Mouse (Mus musculus): Measurements from ENCODE around the gene Esam. TPM values are rescaled to one million over a fixed set of nuclear protein-coding genes. Genes with fewer than 3 reads are reported as not detected.

Gene Esam
- total RNA-seq, 2 experiments from 2014 or later = 20.5 to 29.9 TPM

DNA sequence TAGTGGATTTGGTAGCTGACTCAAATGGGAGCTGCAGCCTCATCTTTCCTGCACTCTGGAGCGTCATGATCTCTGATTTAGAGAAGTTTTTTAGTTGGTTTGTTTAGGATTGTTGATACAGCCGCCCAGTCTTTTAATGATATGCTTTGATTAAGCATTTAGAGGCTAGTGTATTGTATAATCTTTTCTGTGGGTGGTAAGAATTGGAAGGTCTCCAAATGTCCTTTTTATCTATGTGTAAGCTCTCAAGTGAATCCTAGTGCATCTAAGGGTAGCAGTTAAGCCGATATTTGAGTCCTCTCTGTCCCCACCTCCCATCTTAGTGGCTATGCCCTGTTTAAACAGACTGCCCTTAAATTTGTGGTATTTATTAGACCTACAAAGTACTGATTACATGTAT lies 13.4 kb upstream of the Esam start:
- no peak overlapping the region for H3K4me3 ChIP-seq
- H3K27ac ChIP-seq = no peak overlapping the region
- DNase-seq = no peak
- no peak for TF ChIP-seq CTCF (IDR thresholded peaks at IDR 0.05)
- intact Hi-C loops (cut with DNase I) = no loop called here

DNA sequence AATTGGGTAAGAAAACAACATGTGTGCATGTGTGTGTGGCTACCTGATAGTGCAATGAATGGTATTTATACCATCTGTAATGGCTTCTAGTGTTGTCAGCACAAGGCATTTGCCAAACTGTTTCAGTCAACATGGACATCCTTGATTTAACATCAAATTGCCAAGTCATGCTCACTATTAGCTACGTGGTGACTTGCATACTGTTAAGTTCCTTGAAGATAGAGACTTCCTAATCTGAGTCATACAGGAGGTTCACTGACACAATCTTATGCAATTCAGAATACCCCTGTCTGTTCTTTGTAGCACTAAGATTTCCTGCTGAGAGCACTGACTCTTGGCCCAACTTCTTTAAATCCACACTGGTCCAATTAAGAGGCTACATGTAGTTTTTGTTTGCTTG lies 10.4 kb upstream of the Esam start:
- intact Hi-C loops (cut with DNase I) = no loop called here
- DNase-seq = no peak
- Histone ChIP-seq H3K4me3 (no peak overlapping the region), H3K27ac (no peak overlapping the region)
- TF ChIP-seq CTCF (IDR thresholded peaks at IDR 0.05) = no peak

DNA sequence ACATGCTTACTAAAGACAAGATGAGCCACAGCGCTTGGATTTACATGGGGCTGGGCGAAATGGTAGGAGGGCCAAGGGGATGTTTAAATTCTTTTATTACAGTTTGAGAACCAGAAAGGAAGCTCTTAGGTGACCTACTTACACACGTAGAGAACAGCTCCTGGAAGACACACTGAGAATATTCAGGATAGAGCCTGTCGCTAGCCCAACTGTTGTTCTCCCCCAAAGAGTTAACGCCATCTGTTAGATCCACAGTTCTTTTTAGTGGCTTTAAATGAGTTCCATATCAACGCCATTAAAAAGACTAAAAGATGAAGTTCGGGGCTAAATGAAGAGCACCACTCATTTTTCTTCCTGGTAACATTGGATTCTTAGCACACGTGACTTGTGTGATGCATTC lies 8.9 kb upstream of the Esam start:
- TF ChIP-seq CTCF (IDR thresholded peaks at IDR 0.05) = no peak
- no peak for DNase-seq
- intact Hi-C loops (cut with DNase I) = no loop called here

DNA sequence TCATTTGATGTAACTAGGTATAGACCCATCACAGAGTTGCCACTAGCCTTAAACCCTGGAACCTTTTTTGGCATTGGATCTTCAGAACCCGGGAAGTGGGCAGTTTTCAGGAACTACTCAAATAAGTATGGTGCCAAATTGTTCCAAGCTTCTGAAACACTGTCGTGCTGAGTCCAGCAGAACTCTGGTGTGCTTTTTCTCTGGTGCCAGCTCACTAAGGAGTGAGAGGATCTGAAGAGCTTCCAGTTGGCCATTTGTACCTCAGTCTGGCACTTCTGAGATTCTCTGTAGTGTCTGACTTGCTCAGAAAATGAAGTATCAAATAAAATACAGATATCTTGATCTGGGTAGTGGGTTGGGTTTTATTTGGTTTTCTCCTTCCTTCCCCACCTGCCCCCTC lies 7.9 kb upstream of the Esam start:
- H3K27ac ChIP-seq = no peak overlapping the region
- TF ChIP-seq CTCF (IDR thresholded peaks at IDR 0.05) = no peak
- intact Hi-C loops (cut with DNase I) = no loop called here
- H3K4me3 ChIP-seq = no peak overlapping the region
- no peak for DNase-seq

More for the DNA sequence above, 8.9 kb upstream of the Esam start:
- Histone ChIP-seq H3K27ac (no peak overlapping the region), H3K4me3 (no peak overlapping the region)

DNA sequence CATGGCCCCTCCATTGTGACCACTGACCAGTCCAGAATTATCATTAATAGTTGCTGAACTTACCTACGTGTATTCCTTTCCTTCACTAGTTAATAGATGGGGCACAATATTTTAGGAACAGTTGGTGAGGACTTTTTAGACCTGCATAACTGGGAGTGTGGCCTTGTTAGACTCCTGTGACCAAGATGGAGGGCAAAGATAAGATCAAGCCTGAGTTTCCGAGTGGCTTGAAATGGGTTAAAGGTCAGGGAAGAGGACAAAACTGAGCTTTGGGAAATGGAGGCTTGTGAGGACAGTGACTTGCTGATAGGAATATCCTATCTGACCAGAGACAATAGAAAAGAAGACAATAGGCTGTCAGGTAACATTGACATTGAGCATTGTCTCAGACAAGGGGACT lies 2.4 kb upstream of the Esam start:
- no peak overlapping the region for H3K4me3 ChIP-seq
- TF ChIP-seq CTCF (IDR thresholded peaks at IDR 0.05) = no peak
- H3K27ac ChIP-seq = no peak overlapping the region
- intact Hi-C loops (cut with DNase I) = no loop called here
- no peak for DNase-seq

DNA sequence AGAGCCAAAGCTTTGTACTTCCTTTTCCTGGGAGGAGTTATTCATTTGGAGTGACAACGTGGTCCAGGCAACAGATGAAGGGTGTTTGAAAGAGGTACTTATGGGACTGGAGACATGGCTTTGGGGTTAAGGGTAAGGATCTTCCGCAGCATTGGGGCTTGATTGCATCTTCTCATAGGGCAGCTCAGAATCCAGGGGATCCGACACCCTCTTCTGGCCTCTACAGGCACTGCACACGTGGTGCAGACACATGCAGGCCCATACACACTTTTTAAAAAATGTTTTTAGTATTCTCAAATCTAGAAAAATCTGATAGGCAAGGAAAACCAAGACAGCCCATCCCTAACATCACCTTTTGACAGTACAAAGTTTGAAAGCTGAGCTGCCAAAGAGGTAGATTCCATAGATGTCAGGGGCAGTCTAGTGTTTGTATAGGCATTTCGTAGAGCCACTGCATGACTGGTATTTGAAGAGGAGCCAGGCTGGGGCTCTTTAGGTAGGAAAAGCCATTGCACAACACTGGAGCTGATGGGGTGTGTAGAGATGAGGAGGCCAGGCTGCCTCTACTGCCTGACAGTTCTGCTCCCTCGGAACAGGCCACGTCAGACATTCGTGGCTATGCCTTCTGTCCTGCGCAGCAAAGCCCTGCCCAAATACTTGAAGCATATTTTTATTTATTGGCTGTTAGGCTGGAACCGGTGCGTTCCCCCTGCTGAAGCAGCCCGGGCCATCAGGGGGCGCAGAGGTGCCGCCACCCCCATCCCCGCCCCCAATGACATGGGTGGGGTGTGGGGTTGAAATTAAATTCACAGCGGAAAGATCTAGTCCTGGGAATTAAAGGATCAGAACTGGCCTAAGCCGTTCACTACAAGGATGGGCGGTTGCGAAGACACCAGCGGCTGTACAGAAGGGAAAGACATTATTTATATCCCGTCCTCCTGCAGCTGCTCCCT lies 1.2 kb upstream of the Esam start:
- peak; percentile 60 for TF ChIP-seq CTCF (IDR thresholded peaks at IDR 0.05)
- peak overlapping the region; percentile 92 for H3K27ac ChIP-seq
- peak overlapping the region; percentile 77 for H3K4me3 ChIP-seq
- DNase-seq = peak; percentile 39
- intact Hi-C loops (cut with DNase I) = no loop called here

DNA sequence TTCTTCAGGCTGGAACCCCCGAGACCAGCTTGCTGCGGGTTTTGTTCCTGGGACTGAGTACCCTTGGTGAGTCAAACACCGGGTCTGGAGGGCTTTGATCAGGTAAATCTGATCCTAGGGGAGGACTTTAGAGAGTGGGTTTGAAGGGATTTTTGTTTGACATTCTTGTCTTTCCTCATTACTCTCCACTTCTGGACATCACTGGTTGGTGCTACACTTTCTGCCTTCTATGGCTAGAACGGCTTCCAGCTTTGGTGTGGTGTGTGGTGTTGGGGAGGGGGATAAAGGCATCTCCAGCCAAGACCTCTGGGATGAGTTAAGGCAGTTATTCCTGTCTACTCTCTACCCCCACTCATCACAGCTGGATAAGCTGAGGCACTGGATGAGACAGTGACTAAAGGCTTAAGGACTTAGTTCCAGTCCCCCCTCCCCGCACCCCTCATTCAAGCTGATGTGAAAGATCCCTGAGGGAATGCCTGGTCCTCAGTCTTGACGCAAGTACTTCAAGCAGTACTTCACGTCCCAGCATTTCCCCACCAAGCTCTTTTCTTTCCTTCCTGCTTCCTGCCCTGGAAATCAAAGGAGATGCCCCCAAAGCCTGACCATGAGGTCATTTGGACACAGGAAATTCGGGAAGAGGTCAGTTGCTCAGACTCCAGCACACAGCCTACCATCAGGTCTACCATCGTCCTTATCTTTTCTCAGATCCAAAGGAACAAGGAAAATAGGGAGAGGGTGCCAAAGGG lies 520 bp downstream of the Esam start:
- Histone ChIP-seq H3K27ac (peak overlapping the region; percentile 92), H3K4me3 (peak overlapping the region; percentile 77)
- TF ChIP-seq CTCF (IDR thresholded peaks at IDR 0.05) = no peak
- intact Hi-C loops (cut with DNase I) = no loop called here
- no peak for DNase-seq

DNA sequence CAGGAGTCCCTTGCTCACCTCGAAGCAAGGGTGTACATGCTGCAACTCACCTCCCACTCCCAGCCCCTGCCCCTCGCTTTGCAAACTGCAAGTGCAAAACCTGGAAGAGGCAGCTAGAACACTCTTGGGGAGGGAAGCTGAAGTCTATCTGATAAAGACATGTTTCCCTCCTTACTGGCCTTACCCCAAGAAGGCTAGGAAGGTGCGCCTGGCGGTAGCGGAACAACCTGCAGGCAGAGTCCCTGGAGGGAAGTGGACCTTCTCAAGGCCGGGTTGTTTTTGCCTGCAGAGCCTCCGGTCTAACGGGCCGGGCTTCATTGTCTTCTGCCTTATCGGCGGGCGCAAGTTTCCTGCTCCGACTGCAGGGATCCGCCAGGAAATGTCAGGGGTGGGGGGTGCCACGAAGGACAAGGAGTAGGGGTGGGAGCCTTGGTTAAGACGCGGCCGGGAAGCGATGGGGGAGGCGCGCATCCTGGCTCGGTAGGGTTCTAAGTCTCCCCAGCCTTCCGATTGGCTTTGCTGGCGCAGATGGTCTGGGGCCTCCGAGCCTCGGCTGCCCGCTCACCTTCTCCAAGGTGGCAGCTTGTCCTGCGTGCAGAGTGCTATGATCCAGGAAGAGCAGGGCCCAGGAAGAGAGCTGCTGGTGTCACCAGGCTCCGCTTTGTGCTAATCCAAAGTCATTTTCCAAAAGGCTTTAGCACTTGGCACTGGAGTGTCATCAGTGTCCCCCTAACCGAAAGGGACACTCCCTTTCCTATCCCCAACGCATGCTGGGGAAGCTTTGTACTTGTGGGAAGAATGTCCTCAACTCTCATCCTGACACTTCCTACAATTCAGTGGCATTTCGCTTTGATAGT lies 2.4 kb downstream of the Esam start:
- Histone ChIP-seq H3K4me3 (peak overlapping the region; percentile 77), H3K27ac (peak overlapping the region; percentile 92)
- intact Hi-C loops (cut with DNase I) = no loop called here

DNA sequence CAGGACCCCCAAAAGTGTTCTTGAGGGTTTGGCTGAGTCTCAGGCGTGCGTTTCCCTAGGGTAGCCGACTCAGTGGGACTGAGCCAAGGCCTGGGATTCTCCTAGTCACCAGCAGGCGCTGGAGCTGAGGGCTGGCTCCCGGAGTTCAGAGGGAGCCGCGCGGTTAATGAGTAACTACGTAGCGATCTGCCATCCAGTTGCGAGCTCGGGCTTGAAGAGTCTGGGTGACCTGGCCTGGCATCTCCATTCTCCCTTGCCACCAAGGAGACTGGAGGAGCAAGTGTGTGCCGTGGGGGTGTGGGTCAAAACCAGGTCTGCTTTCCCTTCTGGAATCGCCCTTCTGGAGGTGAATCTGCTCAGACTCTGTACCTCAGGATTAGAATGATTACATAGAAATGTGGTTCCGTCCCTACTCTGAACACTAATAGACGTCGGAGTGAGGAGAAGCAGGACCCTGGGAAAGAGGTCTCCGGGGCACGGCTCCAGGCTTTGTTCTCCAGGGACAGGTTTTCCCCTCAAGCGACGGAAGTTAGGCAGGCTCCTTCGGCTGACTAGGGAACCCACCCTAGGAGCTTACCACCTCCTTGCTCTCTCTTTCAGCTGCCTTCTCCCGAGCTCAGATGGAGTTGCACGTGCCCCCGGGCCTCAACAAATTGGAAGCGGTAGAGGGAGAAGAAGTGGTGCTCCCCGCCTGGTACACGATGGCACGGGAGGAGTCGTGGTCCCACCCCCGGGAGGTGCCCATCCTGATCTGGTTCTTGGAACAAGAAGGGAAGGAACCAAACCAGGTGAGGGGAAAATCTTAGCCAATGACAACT lies 3.2 kb downstream of the Esam start:
- intact Hi-C loops (cut with DNase I) = no loop called here
- TF ChIP-seq CTCF (IDR thresholded peaks at IDR 0.05) = peak; percentile 55
- DNase-seq = peak; percentile 67
- peak overlapping the region; percentile 92 for H3K27ac ChIP-seq
- H3K4me3 ChIP-seq = peak overlapping the region; percentile 77

More for the DNA sequence above, 2.4 kb downstream of the Esam start:
- DNase-seq = peak; percentile 75
- TF ChIP-seq CTCF (IDR thresholded peaks at IDR 0.05) = peak; percentile 53

DNA sequence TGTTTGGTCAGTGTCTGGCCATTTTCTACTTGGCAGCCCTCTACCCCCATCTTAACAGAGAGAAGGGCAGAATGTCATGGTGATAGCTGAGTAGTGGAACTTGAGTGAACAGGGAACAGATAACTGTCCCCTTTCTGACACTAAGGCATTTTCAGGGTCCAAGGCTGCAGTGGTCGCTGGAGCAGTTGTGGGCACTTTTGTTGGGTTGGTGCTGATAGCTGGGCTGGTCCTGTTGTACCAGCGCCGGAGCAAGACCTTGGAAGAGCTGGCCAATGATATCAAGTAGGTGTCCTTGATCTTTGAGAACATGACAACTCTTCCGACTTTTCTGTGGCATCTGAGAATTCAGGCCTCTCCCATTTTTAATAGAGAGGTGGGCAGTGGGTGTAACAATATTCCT lies 9.0 kb downstream of the Esam start:
- intact Hi-C loops (cut with DNase I) = no loop called here
- H3K4me3 ChIP-seq = peak overlapping the region; percentile 9
- no peak for TF ChIP-seq CTCF (IDR thresholded peaks at IDR 0.05)
- peak overlapping the region; percentile 12; the same call in 1 of the 2 replicates for H3K27ac ChIP-seq
- no peak for DNase-seq

DNA sequence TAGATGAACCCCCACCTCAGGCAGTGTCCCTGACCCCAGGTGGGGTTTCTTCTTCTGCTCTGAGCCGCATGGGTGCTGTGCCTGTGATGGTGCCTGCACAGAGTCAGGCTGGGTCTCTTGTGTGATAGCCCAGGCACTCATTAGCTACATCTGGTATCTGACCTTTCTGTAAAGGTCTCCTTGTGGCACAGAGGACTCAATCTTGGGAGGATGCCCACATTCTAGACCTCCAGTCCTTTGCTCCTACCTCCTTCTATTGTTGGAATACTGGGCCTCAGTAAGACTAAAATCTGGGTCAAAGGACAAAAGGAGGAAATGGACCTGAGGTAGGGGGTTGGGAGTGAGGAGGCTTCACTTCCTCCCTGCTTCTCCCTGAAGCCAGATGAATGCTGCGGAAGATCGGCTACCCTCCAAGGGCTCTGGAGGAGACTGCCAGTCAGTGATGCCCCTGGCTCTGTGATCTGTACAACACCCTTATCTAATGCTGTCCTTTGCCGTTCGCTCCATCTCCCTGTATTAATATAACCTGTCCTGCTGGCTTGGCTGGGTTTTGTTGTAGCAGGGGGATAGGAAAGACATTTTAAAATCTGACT lies 9.9 kb downstream of the Esam start:
- Histone ChIP-seq H3K27ac (peak overlapping the region; percentile 46), H3K4me3 (peak overlapping the region; percentile 39)
- TF ChIP-seq CTCF (IDR thresholded peaks at IDR 0.05) = no peak
- DNase-seq = no peak
- intact Hi-C loops (cut with DNase I) = no loop called here

Measured in gastrocnemius, adult 2 months (tissue).